Mouse (Mus musculus): Measurements from ENCODE around the gene Ppp3ca.

The Ppp3ca gene

GRCm38 (mm10) chr3:136670110-136670359, at the start of gene Ppp3ca:
TSS of gene Ppp3ca (plus strand) at chr3:136670124.
- DNase-seq (ENCODE audit: low spot score in 2 of 2) = no peak

GRCm38 (mm10) chr3:136640544-136641230, 29.2 kb upstream of the Ppp3ca start:
- DNase-seq (ENCODE audit: low spot score in 2 of 2) = no peak

- DNase-seq (ENCODE audit: low spot score in 2 of 2) = no peak
Measured at GRCm38 (mm10) chr3:136650966-136651365, 19.0 kb upstream of the Ppp3ca start.

- DNase-seq (ENCODE audit: low spot score in 2 of 2) = no peak
Measured at GRCm38 (mm10) chr3:136651496-136651895, 18.4 kb upstream of the Ppp3ca start.

GRCm38 (mm10) chr3:136656460-136657035, 13.4 kb upstream of the Ppp3ca start:
- no peak for DNase-seq (ENCODE audit: low spot score in 2 of 2)

- no peak for DNase-seq (ENCODE audit: low spot score in 2 of 2)
Measured at GRCm38 (mm10) chr3:136658681-136659080, 11.2 kb upstream of the Ppp3ca start.

- DNase-seq (ENCODE audit: low spot score in 2 of 2) = no peak
Measured at GRCm38 (mm10) chr3:136665119-136665518, 4.8 kb upstream of the Ppp3ca start.

- peak; percentile 79 to 85 for DNase-seq (ENCODE audit: low spot score in 2 of 2)
Measured at GRCm38 (mm10) chr3:136668072-136668471, 1.9 kb upstream of the Ppp3ca start.

- peak; percentile 100 for DNase-seq (ENCODE audit: low spot score in 2 of 2)
Measured at GRCm38 (mm10) chr3:136669231-136670109, 454 bp upstream of the Ppp3ca start.

GRCm38 (mm10) chr3:136670360-136671131, 622 bp downstream of the Ppp3ca start:
- peak; percentile 63 to 71 for DNase-seq (ENCODE audit: low spot score in 2 of 2)

GRCm38 (mm10) chr3:136671161-136671939, 1.4 kb downstream of the Ppp3ca start:
- DNase-seq (ENCODE audit: low spot score in 2 of 2) = peak; percentile 77 to 82

GRCm38 (mm10) chr3:136671940-136672278, 2.0 kb downstream of the Ppp3ca start:
- no peak for DNase-seq (ENCODE audit: low spot score in 2 of 2)

GRCm38 (mm10) chr3:136672870-136673269, 2.9 kb downstream of the Ppp3ca start:
- DNase-seq (ENCODE audit: low spot score in 2 of 2) = no peak

- DNase-seq (ENCODE audit: low spot score in 2 of 2) = no peak
Measured at GRCm38 (mm10) chr3:136673363-136673762, 3.4 kb downstream of the Ppp3ca start.

- DNase-seq (ENCODE audit: low spot score in 2 of 2) = no peak
Measured at GRCm38 (mm10) chr3:136674486-136674885, 4.6 kb downstream of the Ppp3ca start.

GRCm38 (mm10) chr3:136676991-136677390, 7.1 kb downstream of the Ppp3ca start:
- DNase-seq (ENCODE audit: low spot score in 2 of 2) = no peak

- no peak for DNase-seq (ENCODE audit: low spot score in 2 of 2)
Measured at GRCm38 (mm10) chr3:136678386-136678785, 8.5 kb downstream of the Ppp3ca start.

- no peak for DNase-seq (ENCODE audit: low spot score in 2 of 2)
Measured at GRCm38 (mm10) chr3:136679903-136680491, 10.1 kb downstream of the Ppp3ca start.

- no peak for DNase-seq (ENCODE audit: low spot score in 2 of 2)
Measured at GRCm38 (mm10) chr3:136682242-136682641, 12.3 kb downstream of the Ppp3ca start.

- no peak for DNase-seq (ENCODE audit: low spot score in 2 of 2)
Measured at GRCm38 (mm10) chr3:136684191-136684958, 14.5 kb downstream of the Ppp3ca start.
